Mouse (Mus musculus): ENCODE results near the gene Kif21a. TPM values are rescaled to one million over a fixed set of nuclear protein-coding genes. Genes with fewer than 3 reads are reported as not detected.

Kif21a gene
- total RNA-seq, 2 experiments from 2014 or later: 18.2 to 18.9 TPM

DNA sequence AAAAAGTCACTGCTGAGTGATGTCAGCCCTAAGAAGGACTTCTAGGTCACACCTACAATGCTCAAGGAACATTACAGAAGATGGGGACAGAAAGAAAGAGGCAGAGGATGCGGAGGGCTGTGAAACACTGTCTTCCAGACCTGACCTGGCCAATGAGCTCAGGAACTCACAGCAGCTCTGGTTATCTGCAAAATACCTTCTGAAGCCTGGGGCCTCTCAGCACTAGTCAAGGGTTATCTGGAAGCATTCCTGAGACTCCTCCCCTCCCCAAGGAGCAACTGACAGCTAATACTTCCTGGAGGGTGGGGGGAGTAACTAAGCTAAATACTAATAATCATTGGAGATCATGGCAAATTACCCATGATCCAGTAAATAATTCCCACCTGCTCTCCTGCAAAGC is 111.3 kb downstream of the Kif21a start:
- DNase-seq: no peak

- peak; percentile 10 for DNase-seq
Measured at GRCm38 (mm10) chr15:90935579-90935978, 114.2 kb downstream of the Kif21a start.

DNA sequence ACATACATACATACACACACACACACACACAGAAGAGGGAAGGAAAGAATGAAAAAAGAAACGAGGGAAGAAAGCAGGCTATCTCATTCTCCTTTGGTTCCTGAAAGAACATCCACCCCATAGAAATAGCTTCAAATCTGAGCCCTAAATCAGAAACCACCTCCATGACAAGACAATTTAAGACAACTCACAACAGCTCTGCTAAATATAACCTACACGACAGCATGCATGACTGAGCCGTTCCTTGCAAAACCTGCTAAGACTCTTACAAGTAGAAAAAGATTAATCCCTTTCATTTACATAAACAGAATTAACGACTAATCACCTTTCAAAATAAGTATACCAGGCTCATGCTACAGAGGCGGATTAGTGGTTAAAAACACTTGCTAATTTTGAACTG is 118.3 kb downstream of the Kif21a start:
- DNase-seq: no peak

DNA sequence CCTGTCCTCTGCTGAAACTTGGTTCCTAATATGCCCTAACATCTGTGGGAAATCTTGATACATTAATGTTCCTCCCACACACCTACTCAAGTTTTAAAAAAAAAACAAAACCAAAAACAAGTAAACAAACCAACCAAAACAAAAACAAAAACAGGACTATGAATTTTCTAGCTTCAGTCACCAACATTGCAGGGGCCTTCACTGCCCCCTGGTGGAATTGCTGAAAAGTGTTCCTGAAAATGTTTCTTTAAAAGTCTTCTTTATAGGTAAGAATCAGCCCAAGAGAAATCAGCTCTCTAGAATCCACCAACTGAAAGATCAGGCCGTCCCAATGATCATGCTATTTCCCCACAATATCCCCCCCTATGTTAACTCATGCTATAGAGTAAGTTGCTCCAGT is 120.7 kb downstream of the Kif21a start:
- DNase-seq: peak; percentile 49

GRCm38 (mm10) chr15:90896480-90896879 is 153.3 kb downstream of the Kif21a start:
- no peak for DNase-seq

GRCm38 (mm10) chr15:90887466-90887865 is 162.3 kb downstream of the Kif21a start:
- no peak for DNase-seq

Other genes with a start within 250 kb of the Kif21a start
- gene Abcd2, start 141.9 kb upstream of the Kif21a start, total RNA-seq (2021): 10 to 100 TPM; 15.3 to 22.4 TPM
- gene CN725425, start 149.5 kb upstream of the Kif21a start, total RNA-seq (2021): not detected

Measured in adrenal gland, postnatal 10 days (tissue).